In the genomic region with DNA sequence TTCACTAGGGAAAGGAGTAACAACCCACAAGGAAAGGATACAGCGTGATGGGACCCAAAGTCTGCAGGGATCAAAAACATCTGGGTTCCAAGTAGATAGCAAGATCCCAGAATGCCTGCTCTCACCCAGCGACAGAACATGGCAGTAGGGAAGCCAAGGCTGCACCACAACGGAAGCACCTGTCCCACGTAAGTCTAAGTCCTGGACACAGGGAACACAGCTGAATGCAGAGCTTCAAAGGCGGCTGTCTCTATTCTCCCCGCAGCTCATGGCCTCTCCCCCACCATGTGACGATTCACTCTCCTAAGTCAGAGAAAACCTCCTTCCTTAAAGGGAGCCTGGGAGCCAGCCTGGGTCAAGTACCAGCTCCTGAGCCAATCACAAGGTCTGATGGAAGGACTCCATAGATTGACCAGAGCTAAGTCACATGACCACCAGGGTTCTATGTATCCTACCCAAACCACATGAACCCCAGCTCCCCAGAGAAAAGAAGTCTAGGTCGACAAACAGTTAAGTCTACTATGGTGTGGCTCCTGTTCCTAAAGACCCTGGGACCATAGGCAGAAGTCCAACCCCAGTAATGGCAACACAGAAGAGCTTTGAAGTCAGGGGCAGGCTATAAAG, we compare ENCODE assay signal across 10 mouse cellular contexts. TPM values are rescaled to one million over a fixed set of nuclear protein-coding genes. Genes with fewer than 3 reads are reported as not detected.
DNase-seq lines count a peak whose midpoint lies in the region; ATAC-seq and TF ChIP-seq lines count a peak whose summit lies in the region.
"Had no signal": no experiment of that assay in that cellular context is flagged by ENCODE, and none has a peak within 500 bp of the region (broad histone marks: within the 10 kb centered on the region; RNA-seq: fewer than 3 reads in every experiment).

No protein-coding gene starts in this region.

- TF ChIP-seq POLR2A in myocyte (IDR thresholded peaks at IDR 0.05; ENCODE audit: insufficient read length, low read depth), result no peak

- peaks cover 25 to 34% of the 10 kb centered on the region in 2 experiments for H3K4me1 ChIP-seq in heart, embryonic 14.5 days (ENCODE audit: control insufficient read depth in 2 of 2, insufficient read depth in 2 of 2, low read length in 2 of 2)
- H3K4me1 ChIP-seq in kidney, postnatal 0 days (replicated peaks; ENCODE audit: insufficient read depth, low read length), result peaks cover 8% of the 10 kb centered on the region; the same call in 1 of the 2 replicates
- H3K4me1 ChIP-seq in embryonic facial prominence, embryonic 14.5 days (ENCODE audit: control insufficient read depth, insufficient read depth, low read length), result peaks cover 9% of the 10 kb centered on the region

- H3K27ac ChIP-seq in heart, embryonic 14.5 days (replicated peaks in 1 of 2; ENCODE audit: control insufficient read depth in 1 of 2, insufficient read depth in 1 of 2, low read depth in 2 of 2, low read length in 2 of 2), result peak overlapping the region; percentile 85
- 0 out of 2 replicates have a peak overlapping the region, but pooled peaks have one; percentile 1 for H3K27ac ChIP-seq in kidney, postnatal 0 days
- peak overlapping the region; percentile 23 for H3K27ac ChIP-seq in embryonic facial prominence, embryonic 14.5 days (replicated peaks; ENCODE audit: low read depth, low read length)
- no peak overlapping the region for H3K27ac ChIP-seq in gastrocnemius, adult 2 months
- H3K27ac ChIP-seq: left cerebral cortex, adult 2 months; liver, embryonic 14.5 days had no signal

- no peak overlapping the region for H3K9ac ChIP-seq in heart, embryonic 14.5 days (ENCODE audit: low read length)
- H3K9ac ChIP-seq in kidney, postnatal 0 days (ENCODE audit: low read depth, low read length), result no peak overlapping the region
- no peak overlapping the region for H3K9ac ChIP-seq in embryonic facial prominence, embryonic 14.5 days (ENCODE audit: low read depth, low read length)
- H3K9ac ChIP-seq: liver, embryonic 14.5 days had no signal

- ATAC-seq in heart, embryonic 14.5 days (ENCODE audit: insufficient number of reproducible peaks, insufficient read depth, low FRiP score, low read depth), result no peak
- no peak for ATAC-seq in kidney, postnatal 0 days (replicated peaks; ENCODE audit: low FRiP score, low read depth)
- ATAC-seq in embryonic facial prominence, embryonic 14.5 days (ENCODE audit: low read depth), result no peak

- H3K4me3 ChIP-seq in heart, embryonic 14.5 days (ENCODE audit: control insufficient read depth in 1 of 2, insufficient read depth in 1 of 2, low read depth in 1 of 2, low read length in 2 of 2), result no peak overlapping the region
- H3K4me3 ChIP-seq in kidney, postnatal 0 days (replicated peaks; ENCODE audit: low read depth, low read length), result no peak overlapping the region
- H3K4me3 ChIP-seq in embryonic facial prominence, embryonic 14.5 days (ENCODE audit: low read depth, low read length), result no peak overlapping the region
- H3K4me3 ChIP-seq in myocyte, result no peak overlapping the region
- no peak overlapping the region for H3K4me3 ChIP-seq in gastrocnemius, adult 2 months
- H3K4me3 ChIP-seq: left cerebral cortex, adult 2 months had no signal

- H3K36me3 ChIP-seq in heart, embryonic 14.5 days (ENCODE audit: control insufficient read depth, insufficient read depth, low read length), result 0 out of 2 replicates have a peak, but pooled peaks cover 4% of the 10 kb centered on the region
- H3K36me3 ChIP-seq in kidney, postnatal 0 days (ENCODE audit: insufficient read depth, low read length), result no peaks in the 10 kb centered on the region
- H3K36me3 ChIP-seq in embryonic facial prominence, embryonic 14.5 days (ENCODE audit: control insufficient read depth, insufficient read depth, low read length), result no peaks in the 10 kb centered on the region
- H3K36me3 ChIP-seq in myocyte (ENCODE audit: control insufficient read depth, insufficient read depth), result no peaks in the 10 kb centered on the region

- TF ChIP-seq CTCF in kidney, postnatal 0 days (IDR thresholded peaks at IDR 0.05; ENCODE audit: low read depth), result no peak
- TF ChIP-seq CTCF in gastrocnemius, adult 2 months (IDR thresholded peaks at IDR 0.05), result no peak

- no peak overlapping the region for H3ac ChIP-seq in myocyte (ENCODE audit: control insufficient read depth, insufficient read length)

- no peak overlapping the region for H3K4me2 ChIP-seq in heart, embryonic 14.5 days (ENCODE audit: low read length)
- H3K4me2 ChIP-seq in kidney, postnatal 0 days (ENCODE audit: low read length), result no peak overlapping the region
- H3K4me2 ChIP-seq in embryonic facial prominence, embryonic 14.5 days (ENCODE audit: low read depth, low read length), result no peak overlapping the region
- peak overlapping the region; percentile 83 for H3K4me2 ChIP-seq in myocyte (ENCODE audit: low read depth)

- H3K27me3 ChIP-seq in heart, embryonic 14.5 days (ENCODE audit: control insufficient read depth, insufficient read depth, low read length), result no peaks in the 10 kb centered on the region
- H3K27me3 ChIP-seq in kidney, postnatal 0 days (ENCODE audit: insufficient read depth, low read length), result no peaks in the 10 kb centered on the region
- no peaks in the 10 kb centered on the region for H3K27me3 ChIP-seq in embryonic facial prominence, embryonic 14.5 days (replicated peaks; ENCODE audit: control insufficient read depth, insufficient read depth, low read length)
- H3K27me3 ChIP-seq in myocyte (ENCODE audit: control insufficient read depth, insufficient read depth, insufficient read length), result no peaks in the 10 kb centered on the region
- H3K27me3 ChIP-seq: Patski had no signal

- 78% methylated on average over 8 of the region's 8 CpGs for WGBS in heart, embryonic 14.5 days
- 77% methylated on average over 8 of the region's 8 CpGs for WGBS in kidney, postnatal 0 days
- 70% methylated on average over 8 of the region's 8 CpGs for WGBS in embryonic facial prominence, embryonic 14.5 days

- intact Hi-C loops in heart, postnatal 14 days (cut with DNase I), result no loop called here
- intact Hi-C loops in gastrocnemius, adult 2 months (cut with DNase I), result no loop called here

- no peaks in the 10 kb centered on the region for H3K79me2 ChIP-seq in myocyte (ENCODE audit: control insufficient read depth, insufficient read depth)

- H3K9me3 ChIP-seq in heart, embryonic 14.5 days (ENCODE audit: control insufficient read depth, low read length), result peaks cover 9% of the 10 kb centered on the region
- H3K9me3 ChIP-seq in kidney, postnatal 0 days (replicated peaks; ENCODE audit: low read length), result no peaks in the 10 kb centered on the region
- H3K9me3 ChIP-seq in embryonic facial prominence, embryonic 14.5 days (ENCODE audit: control insufficient read depth, low read length), result peaks cover 9% of the 10 kb centered on the region; the same call in 1 of the 2 replicates

- DNase-seq in heart, postnatal 14 days, result no peak
- DNase-seq in kidney, postnatal 0 days (ENCODE audit: low spot score), result no peak
- DNase-seq in kidney, postnatal 25 days, result no peak
- DNase-seq in embryonic facial prominence, embryonic 14.5 days (ENCODE audit: low spot score), result no peak
- DNase-seq in gastrocnemius, adult 2 months, result no peak

TF ChIP-seq in myocyte, 11 proteins besides CTCF, POLR2A, EP300 and RAD21:
- TF ChIP-seq USF1 (IDR thresholded peaks at IDR 0.05; ENCODE audit: low read depth), result peak; percentile 50
- peak in 1 of 3 experiments; percentile 22 for TF ChIP-seq MYOG (IDR thresholded peaks at IDR 0.05; ENCODE audit: control insufficient read depth in 1 of 3, insufficient read depth in 1 of 3, insufficient read length in 2 of 3, low read depth in 2 of 3)
- TF ChIP-seq CEBPB (IDR thresholded peaks at IDR 0.05; ENCODE audit: insufficient read depth, poor library complexity, severe bottlenecking), result no peak
- no peak for TF ChIP-seq TCF3 (IDR thresholded peaks at IDR 0.05; ENCODE audit: insufficient read length, low read depth)
- TF ChIP-seq TCF12 (IDR thresholded peaks at IDR 0.05; ENCODE audit: insufficient read depth, poor library complexity, severe bottlenecking), result no peak
- TF ChIP-seq SRF (IDR thresholded peaks at IDR 0.05; ENCODE audit: control insufficient read depth, insufficient read length, low read depth), result no peak
- peak in 2 of 3 experiments; percentile 41 to 61 for TF ChIP-seq MYOD1 (IDR thresholded peaks at IDR 0.05; ENCODE audit: control insufficient read depth in 1 of 3, insufficient read length in 2 of 3, low read depth in 2 of 3)
- TF ChIP-seq REST (IDR thresholded peaks at IDR 0.05; ENCODE audit: insufficient read depth, insufficient read length), result no peak
- no peak for TF ChIP-seq E2F4 (IDR thresholded peaks at IDR 0.05; ENCODE audit: insufficient read depth)
- TF ChIP-seq POLR2AphosphoS2 (IDR thresholded peaks at IDR 0.05; ENCODE audit: insufficient read length, low read depth), result no peak
- no peak for TF ChIP-seq MAX (IDR thresholded peaks at IDR 0.05; ENCODE audit: low read depth)

RNA-seq across cellular contexts. Expression of gene Tec, which starts 11.9 kb away (rescaled TPM):
- 17.7 and 18.7 TPM in 2 replicates for polyA plus RNA-seq in heart, embryonic 14.5 days (2014; fragmentation: Nextera tagmentation; extraction: Ambion mirVana)
- 10 to 100 TPM; 11.0 to 11.9 TPM for total RNA-seq in heart, postnatal 14 days (2021)
- 8.4 and 9.1 TPM in 2 replicates for polyA plus RNA-seq in kidney, postnatal 0 days (2015; fragmentation: Nextera tagmentation; extraction: Ambion mirVana)
- polyA plus RNA-seq in embryonic facial prominence, embryonic 14.5 days (2014; fragmentation: Nextera tagmentation; extraction: Ambion mirVana), result 7.8 and 7.9 TPM in 2 replicates
- 1.5 TPM for polyA plus RNA-seq in myocyte (2012; fragmentation: generic; extraction: Trizol)
- 1 to 10 TPM; 1.2 to 1.4 TPM for total RNA-seq in gastrocnemius, adult 2 months (2021)

RNA-seq across cellular contexts. Expression of gene Slain2, which starts 57.7 kb away (rescaled TPM):
- polyA plus RNA-seq in heart, embryonic 14.5 days (2014; fragmentation: Nextera tagmentation; extraction: Ambion mirVana), result 35.6 and 36.5 TPM in 2 replicates
- 100 to 1,000 TPM; 109 to 122 TPM for total RNA-seq in heart, postnatal 14 days (2021)
- polyA plus RNA-seq in kidney, postnatal 0 days (2015; fragmentation: Nextera tagmentation; extraction: Ambion mirVana), result 12.1 and 14.6 TPM in 2 replicates
- 24.9 and 25.5 TPM in 2 replicates for polyA plus RNA-seq in embryonic facial prominence, embryonic 14.5 days (2014; fragmentation: Nextera tagmentation; extraction: Ambion mirVana)
- polyA plus RNA-seq in myocyte (2012; fragmentation: generic; extraction: Trizol), result 19.0 TPM
- 100 to 1,000 TPM; 113 TPM for total RNA-seq in gastrocnemius, adult 2 months (2021)
